Mouse (Mus musculus): ENCODE results near the gene Plekha5.
"Not testable (repeated sequence)": the region's sequence is repeated elsewhere in the genome, so short reads cannot be mapped to it uniquely, and the experiment has no call there.

Gene Plekha5

GRCm38 (mm10) chr6:140528414-140528813 is 104.6 kb downstream of the Plekha5 start:
- DNase-seq (ENCODE audit: low read depth, low spot score), result no peak

DNA sequence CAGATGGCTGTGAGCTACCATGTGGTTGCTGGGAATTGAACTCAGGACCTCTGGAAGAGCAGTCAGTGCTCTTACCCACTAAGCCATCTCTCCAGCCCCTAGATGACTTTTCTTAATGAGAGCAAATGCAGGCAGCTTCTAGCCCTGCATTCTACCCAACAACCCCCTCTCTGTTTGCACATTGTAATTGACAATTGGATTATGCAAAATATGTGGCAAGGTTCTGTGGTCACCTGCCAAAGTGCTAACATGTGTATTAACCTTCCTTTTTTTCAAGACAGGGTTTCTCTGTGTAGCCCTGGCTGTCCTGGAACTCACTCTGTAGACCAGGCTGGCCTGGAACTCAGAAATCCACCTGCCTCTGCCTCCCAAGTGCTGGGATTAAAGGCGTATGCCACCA is 109.0 kb downstream of the Plekha5 start:
- not testable (repeated sequence) for DNase-seq (ENCODE audit: low read depth, low spot score)

GRCm38 (mm10) chr6:140533606-140534005 is 109.8 kb downstream of the Plekha5 start:
- DNase-seq (ENCODE audit: low read depth, low spot score), result no peak

DNA sequence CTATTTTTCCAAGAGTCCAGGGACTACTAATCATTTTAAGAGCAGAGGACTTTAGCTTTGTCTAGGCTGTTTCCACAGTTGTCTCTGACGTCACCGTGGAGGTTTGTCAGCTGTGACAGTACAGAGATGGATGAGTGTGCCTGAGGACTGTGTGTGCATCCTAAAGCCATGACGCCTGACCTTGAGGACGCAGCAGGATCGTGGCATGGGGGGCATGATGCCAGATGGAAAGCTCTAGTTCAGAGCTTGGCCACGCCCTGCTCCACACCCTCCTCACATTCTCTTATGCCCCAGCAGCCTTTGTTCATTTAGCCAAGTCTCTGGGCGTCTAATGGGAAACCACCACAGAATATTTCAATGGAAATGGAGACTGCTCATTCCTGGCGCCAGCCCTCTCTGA is 111.7 kb downstream of the Plekha5 start:
- DNase-seq (ENCODE audit: low read depth, low spot score), result no peak

DNA sequence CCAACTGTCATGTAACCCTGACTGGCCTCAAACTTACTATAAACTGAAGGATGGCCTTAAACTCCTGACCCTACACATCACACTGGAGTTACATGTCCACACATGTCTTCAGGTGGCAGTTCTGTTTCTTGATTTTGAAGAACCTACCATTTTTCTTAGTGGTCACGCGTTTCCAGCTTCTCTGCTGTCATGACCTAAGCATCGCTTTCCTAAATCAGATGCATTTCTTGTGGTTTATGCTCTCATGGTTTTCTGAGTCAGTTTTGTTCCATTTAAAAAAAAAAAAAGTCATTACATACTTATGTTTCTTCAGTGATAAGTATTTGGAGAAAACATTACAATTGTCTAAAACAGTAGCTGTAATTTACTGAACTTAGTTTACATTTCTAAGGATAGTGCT is 118.1 kb downstream of the Plekha5 start:
- DNase-seq (ENCODE audit: low read depth, low spot score), result no peak

DNA sequence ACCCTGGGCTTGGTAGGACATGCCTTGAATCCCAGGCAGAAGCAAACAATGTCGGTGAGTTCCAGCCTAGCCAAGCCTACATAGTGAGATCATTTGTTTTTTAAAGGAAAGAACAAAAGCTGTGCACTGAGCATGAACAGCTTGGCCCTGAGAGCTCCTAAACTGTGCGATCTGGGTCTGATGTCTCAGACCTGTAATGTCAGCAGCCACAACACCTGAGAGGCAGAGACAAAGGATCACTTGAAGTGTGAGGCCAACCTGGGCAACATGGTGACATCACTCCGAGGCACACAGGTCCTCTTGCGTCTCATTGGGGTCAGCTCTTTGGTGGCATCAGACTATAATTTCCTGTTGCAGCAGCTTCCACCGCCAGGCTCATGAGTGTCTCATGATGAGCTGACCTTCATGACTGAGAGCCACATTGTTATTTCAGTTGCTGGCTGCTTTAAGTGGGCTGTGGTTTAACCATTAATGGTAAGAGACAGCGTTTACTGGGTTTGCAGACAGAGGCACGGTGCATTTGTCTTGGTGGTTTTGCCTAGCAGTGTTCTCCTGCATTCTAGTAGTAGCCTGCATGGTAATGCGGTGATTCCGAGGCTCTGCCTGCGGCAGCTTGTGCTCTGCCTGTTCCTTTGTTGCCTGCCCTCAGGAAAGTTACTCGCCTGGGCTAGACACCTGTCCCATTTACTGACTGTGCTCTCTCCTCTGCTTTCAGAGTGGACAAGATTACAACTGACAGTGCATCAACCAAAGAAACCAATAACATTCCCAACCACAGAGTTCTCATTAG is 119.3 kb downstream of the Plekha5 start:
- no peak for DNase-seq (ENCODE audit: low read depth, low spot score)

- DNase-seq (ENCODE audit: low read depth, low spot score), result no peak
Observed at GRCm38 (mm10) chr6:140546095-140546494, 122.2 kb downstream of the Plekha5 start.

GRCm38 (mm10) chr6:140546648-140547201 is 122.9 kb downstream of the Plekha5 start:
- no peak for DNase-seq (ENCODE audit: low read depth, low spot score)

- DNase-seq (ENCODE audit: low read depth, low spot score), result no peak
Observed at GRCm38 (mm10) chr6:140547203-140547944, 123.5 kb downstream of the Plekha5 start.

DNA sequence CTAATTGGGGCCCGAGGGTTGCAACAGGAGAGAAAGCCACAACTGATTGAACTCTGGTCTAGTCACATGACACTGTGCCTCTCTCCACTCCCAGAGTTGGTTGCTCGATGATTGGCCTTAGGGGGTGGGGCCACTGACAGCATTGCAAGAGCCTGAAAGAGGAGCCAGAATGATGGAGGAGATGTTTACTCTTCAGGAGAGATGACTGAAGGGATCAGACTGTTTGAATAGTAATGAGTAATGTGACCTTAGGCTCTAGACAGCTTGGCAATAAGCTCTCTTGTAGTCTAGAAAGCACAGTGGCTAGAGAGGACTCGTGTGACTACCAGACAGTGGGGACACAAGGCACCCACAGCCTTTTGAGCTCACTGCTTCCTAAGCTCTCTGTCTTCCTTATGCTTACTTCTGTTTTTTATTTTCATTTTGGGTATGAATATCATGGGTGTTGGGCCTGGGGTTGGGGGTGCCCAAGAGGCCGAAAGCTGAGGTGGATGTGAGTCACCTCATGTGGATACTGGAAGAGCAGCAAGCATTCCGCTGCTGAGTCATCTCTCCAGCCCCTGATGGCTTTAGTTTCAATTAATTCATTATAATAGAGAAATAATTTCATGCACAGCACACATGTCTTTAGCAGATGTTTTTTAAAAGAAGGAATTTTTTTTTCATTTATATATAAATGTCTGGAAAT is 124.4 kb downstream of the Plekha5 start:
- no peak for DNase-seq (ENCODE audit: low read depth, low spot score)

GRCm38 (mm10) chr6:140550741-140551140 is 126.9 kb downstream of the Plekha5 start:
- DNase-seq (ENCODE audit: low read depth, low spot score), result no peak

DNA sequence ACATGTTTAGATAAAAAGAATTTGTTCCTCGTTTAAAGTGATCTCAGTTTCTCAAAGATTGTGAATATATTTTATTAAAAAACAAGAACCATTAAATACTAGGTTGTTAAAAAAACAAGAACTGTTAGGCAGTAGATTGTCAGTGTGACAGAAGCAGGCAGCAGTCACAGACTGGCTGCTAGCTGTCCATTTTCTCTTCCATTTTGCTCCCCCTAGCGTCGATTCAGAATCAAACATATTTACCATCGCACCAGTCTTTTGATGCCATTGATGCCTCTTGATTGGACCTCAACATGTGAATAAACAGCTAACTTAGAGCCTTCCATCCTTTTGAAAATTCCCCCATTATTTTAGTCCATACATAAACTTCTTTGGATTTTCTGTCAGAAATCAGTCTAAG is 130.4 kb downstream of the Plekha5 start:
- DNase-seq (ENCODE audit: low read depth, low spot score), result no peak

DNA sequence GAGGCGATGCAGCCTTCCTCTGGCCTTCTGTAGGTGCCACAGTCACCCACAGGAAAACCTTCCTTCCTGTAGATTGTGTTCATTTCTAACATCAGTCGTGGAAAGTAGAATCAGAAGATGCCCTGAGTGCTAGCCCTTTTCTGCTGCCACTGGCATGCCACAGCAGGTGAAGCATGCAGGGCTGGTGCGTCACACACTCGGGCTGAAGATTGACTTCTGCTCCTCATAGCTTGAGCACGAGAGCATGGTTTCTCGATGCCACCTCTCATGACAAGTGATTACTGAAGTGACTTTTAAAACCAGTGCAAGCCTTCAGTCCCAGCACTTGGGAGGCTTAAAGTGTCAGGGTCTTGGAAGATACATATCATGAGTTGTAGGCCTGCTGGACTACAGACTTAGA is 135.6 kb downstream of the Plekha5 start:
- DNase-seq (ENCODE audit: low read depth, low spot score), result no peak

DNA sequence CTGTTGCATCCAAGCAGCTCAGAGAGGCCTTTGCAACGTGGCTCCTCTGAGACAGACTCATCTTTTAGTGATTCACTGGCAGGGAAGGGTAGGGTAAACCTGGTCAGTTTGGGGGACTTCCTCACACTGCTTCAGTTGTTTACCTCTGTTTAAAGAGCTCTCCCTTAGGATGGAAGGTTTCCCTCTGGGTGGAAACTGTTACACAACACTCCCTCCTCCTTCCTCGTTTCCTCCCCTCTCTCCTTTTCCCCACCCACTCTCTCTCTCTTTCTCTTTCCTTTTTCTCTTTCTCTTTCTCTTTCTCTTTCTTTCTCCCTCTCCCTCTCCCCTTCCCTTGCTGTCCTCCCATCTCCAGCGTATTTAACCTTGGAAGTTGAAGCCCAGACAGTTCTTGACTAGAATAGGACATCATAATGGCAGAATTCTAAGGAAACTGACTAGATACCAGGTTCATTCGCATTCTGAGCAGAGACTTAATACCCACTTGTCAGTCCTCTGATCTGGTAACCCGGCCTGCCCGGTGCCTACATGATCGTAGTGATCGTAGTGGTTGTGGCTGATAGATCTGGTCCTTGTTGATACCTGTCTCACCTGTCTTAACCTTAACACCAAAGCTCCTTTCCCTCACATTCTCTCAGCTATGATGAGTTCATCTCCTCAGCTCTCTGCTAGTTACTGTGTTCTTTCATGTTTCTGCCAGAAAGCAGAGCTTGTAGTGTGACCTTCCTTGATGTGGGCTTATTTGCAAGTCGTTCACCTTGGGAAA is 137.5 kb downstream of the Plekha5 start:
- no peak for DNase-seq (ENCODE audit: low read depth, low spot score)

GRCm38 (mm10) chr6:140561917-140562590 is 138.2 kb downstream of the Plekha5 start:
- DNase-seq (ENCODE audit: low read depth, low spot score), result no peak

GRCm38 (mm10) chr6:140567199-140567598 is 143.3 kb downstream of the Plekha5 start:
- no peak for DNase-seq (ENCODE audit: low read depth, low spot score)

GRCm38 (mm10) chr6:140567897-140568296 is 144.0 kb downstream of the Plekha5 start:
- no peak for DNase-seq (ENCODE audit: low read depth, low spot score)

DNA sequence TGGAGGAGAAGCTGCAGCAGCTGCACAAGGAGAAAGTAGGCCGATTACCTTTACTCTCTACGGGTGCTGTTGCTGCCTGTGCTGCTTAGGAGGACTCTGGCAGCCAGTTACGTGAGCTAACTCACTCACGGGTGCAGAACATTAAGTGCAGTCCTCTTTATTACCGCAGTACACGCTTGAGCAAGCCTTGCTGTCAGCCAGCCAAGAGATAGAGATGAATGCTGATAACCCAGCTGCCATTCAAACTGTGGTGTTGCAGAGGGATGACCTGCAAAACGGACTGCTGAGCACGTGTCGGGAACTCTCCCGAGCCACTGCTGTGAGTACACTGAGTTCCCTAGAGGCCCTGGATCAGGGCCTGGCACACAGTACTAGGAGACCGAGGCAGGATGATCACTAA is 146.3 kb downstream of the Plekha5 start:
- no peak for DNase-seq (ENCODE audit: low read depth, low spot score)

GRCm38 (mm10) chr6:140574943-140575342 is 151.1 kb downstream of the Plekha5 start:
- no peak for DNase-seq (ENCODE audit: low read depth, low spot score)

- no peak for DNase-seq (ENCODE audit: low read depth, low spot score)
Observed at GRCm38 (mm10) chr6:140576133-140576532, 152.3 kb downstream of the Plekha5 start.
